Comparison of ENCODE assay signal across 9 mouse cellular contexts in genomic region chr3:128186278-128186677, GRCm38 (mm10).
DNase-seq lines count a peak whose midpoint lies in the region; TF ChIP-seq lines count a peak whose summit lies in the region.
"Had no signal": no experiment of that assay in that cellular context is flagged by ENCODE, and none has a peak within 500 bp of the region (broad histone marks: within the 10 kb centered on the region; RNA-seq: fewer than 3 reads in every experiment).

No protein-coding gene starts in this region.

- in situ Hi-C loops in ES-E14 (cut with MboI; ENCODE audit: low sequenced_read_pairs in 2 of 2, unreplicated experiment in 2 of 2), result no loop called here

- H3K36me3 ChIP-seq in ES-E14 (ENCODE audit: control insufficient read depth, insufficient read depth, low read length, poor library complexity, severe bottlenecking), result no peaks in the 10 kb centered on the region
- H3K36me3 ChIP-seq: neural tube, embryonic 12.5 days had no signal

- H3K9me3 ChIP-seq in ES-E14 (ENCODE audit: control insufficient read depth, insufficient read depth, low read depth, low read length), result no peaks in the 10 kb centered on the region
- H3K9me3 ChIP-seq: neural tube, embryonic 12.5 days had no signal

- H3K27ac ChIP-seq in ES-E14 (ENCODE audit: insufficient read depth, low read depth, low read length, poor library complexity, severe bottlenecking), result no peak overlapping the region
- H3K27ac ChIP-seq: neural tube, embryonic 12.5 days had no signal

- DNase-seq in heart, postnatal 4 days, result peak; percentile 33
- no peak for DNase-seq in heart, adult 9 months (ENCODE audit: low spot score in 2 of 2)
- peak; percentile 8 for DNase-seq in ES-E14 (ENCODE audit: low read depth, low spot score)
- peak; percentile 79 for DNase-seq in embryo, embryonic 10 days (ENCODE audit: low spot score)
- DNase-seq in kidney, postnatal 25 days, result peak; percentile 27 to 38
- no peak for DNase-seq in thymus, postnatal 10 days (ENCODE audit: low spot score in 2 of 2)
- no peak for DNase-seq in ovary, postnatal 36 days (ENCODE audit: low spot score)
- DNase-seq in heart, adult 11 months, result no peak

- no peak overlapping the region for H3K4me3 ChIP-seq in ES-E14 (ENCODE audit: insufficient read depth in 1 of 2, low read depth in 1 of 2, low read length in 2 of 2, poor library complexity in 1 of 2, severe bottlenecking in 1 of 2)
- H3K4me3 ChIP-seq: neural tube, embryonic 12.5 days had no signal

- H3K4me1 ChIP-seq in ES-E14 (ENCODE audit: control insufficient read depth in 2 of 2, insufficient read depth in 2 of 2, low read length in 2 of 2, poor library complexity in 1 of 2), result no peaks in the 10 kb centered on the region
- H3K4me1 ChIP-seq: neural tube, embryonic 12.5 days had no signal

- no peak overlapping the region for H3K9ac ChIP-seq in ES-E14 (ENCODE audit: insufficient read depth, low read depth, low read length, poor library complexity, severe bottlenecking)
- H3K9ac ChIP-seq: neural tube, embryonic 12.5 days had no signal

TF ChIP-seq in ES-E14, 5 proteins besides CTCF, POLR2A, EP300 and RAD21:
- TF ChIP-seq CHD2 (IDR thresholded peaks at IDR 0.05; ENCODE audit: low read depth, low read length) (no peak), ZC3H11A (IDR thresholded peaks at IDR 0.05; ENCODE audit: borderline replicate concordance, low read depth, low read length) (no peak), ZNF384 (IDR thresholded peaks at IDR 0.05; ENCODE audit: low read depth, low read length) (no peak), HCFC1 (IDR thresholded peaks at IDR 0.05; ENCODE audit: borderline replicate concordance, insufficient read depth, low read length) (no peak), MAFK (IDR thresholded peaks at IDR 0.05; ENCODE audit: insufficient read depth, low read depth, low read length) (no peak)

Comparison
In these comparisons a context has a peak if more than half of its experiments do, and no peak if none do; other contexts are left out.
1. DNase-seq: peak in heart, postnatal 4 days (single experiment), ES-E14 (single experiment), embryo, embryonic 10 days (single experiment) and kidney, postnatal 25 days (2 of 2); none in heart, adult 9 months (0 of 2), thymus, postnatal 10 days (0 of 2), ovary, postnatal 36 days (single experiment) and heart, adult 11 months (single experiment).